Mouse (Mus musculus) naive thymus-derived CD4-positive, alpha-beta T cell, adult 2 months (primary cell): ENCODE measurements around the gene Spint1.
A peak's percentile ranks its signal among the peaks of the same experiment; 100 is the strongest.

ENCODE experiments used
- DNase-seq: peaks from one replicate; pipeline ENCODE4 v3.0.0-alpha.2; 2011; ENCODE audit warnings: low read depth

Spint1 gene

GRCm38 (mm10) chr2:119237210-119237870, at the start of gene Spint1:
TSS of gene Spint1 (plus strand) at chr2:119237362.
- DNase-seq, result no peak

DNA sequence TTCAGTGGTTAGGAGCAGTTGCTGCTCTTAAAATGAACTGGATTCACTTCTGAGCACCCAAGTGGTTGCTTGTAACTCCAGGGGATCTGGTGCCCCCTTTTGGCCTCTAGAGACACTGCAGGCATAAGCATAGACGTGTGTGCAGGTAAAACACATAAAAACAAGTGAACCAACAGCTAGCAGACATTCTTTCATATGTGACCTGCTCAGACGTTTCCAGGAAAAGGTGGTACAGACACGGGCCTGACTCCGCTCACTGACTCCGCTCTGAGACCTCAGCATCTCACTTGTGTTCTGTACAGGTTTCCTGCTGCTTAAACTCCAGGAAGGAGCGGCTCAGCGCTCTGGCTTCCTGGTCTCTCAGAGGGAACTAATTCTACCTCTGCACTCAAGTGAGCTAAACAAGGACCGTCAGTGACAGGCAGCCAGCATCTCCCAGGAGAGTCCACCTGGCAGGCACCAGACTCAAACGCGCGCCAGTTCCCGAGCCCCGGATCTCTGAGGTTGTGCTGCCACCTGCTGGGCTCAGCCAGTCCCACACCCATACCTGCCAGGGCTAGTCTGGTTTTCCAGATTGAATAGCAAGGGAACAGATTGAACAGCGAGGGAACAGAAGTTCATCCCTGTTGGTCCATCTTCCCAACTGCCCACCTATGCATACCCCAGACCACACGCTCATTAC, 48.0 kb upstream of the Spint1 start:
- peak; percentile 88 for DNase-seq

DNA sequence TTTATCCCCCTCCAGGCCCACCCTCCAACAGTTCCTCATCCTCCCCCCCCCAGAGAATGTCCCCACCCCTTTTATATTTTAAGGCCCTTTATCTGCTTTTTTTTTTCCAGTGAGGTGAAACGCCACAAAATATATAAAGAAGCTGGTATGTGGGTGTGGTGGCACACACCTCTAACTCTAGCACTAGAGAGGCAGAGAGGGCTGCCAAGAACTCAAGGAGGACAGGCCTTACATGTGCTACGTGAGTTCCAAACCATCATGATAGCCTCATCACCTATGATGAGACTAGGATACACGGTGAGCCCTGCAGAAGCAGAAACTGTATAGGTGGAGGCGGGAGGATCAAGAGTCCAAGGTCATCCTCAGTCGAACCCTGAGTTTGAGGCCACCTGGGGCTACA, 46.2 kb upstream of the Spint1 start:
- DNase-seq, result no peak

- no peak for DNase-seq
Observed at GRCm38 (mm10) chr2:119194140-119194539, 43.0 kb upstream of the Spint1 start.

DNA sequence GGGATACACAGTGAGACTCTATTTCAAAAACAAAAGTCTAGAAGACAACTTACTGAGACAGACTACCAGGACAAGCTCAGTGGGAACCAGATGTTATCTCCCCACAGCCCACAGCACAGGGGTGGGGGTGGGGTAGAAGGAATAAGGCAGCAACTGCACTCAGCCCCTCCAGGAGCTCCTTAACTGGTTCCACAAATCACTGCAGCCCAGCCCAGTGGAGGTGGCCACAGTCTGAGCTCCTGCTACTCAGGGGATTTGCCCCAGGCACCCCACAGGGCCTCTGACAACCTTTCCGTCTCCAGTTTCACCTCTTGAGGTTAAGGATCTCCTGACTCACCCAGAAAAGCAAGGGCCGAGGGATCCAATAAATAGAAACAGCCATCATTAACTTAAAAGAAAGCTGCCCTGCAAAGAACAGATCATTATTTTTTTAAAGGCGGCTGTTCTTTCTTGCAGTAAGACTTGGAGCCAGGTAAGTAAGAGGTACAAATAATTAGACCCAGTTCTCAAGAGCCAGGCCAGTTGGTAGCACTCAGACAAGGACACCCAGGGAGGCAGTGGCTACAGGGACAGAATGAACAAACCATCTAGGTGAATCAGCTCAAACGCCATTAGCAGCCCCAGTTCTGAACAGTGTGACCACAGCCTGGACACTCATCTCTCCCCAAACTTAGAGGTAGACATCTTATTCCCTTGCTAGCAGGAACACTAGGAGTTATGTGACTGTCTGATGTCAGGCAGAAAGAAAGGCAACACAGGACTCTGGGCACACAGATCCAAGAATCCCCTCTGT, 40.6 kb upstream of the Spint1 start:
- DNase-seq, result no peak

DNA sequence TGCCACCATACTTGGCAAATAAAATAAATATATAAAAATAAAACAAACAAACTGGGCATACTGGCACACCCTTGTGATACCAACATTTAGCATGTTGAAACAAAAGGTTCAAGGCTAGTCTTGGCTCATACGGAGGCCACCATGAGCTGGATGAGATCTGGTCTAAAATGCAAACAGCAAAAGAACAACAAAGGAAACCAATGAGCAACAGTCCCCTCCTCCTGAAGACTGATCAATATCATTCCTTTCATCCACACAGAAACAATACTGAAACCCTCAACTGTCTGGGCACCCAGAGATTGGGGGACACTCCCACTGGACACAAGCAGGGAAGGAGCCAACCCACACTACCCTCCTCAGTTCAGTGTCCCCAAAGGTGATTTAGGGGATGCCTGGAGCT, 39.7 kb upstream of the Spint1 start:
- no peak for DNase-seq

- no peak for DNase-seq
Observed at GRCm38 (mm10) chr2:119198049-119198448, 39.1 kb upstream of the Spint1 start.

- no peak for DNase-seq
Observed at GRCm38 (mm10) chr2:119198934-119199333, 38.2 kb upstream of the Spint1 start.

DNA sequence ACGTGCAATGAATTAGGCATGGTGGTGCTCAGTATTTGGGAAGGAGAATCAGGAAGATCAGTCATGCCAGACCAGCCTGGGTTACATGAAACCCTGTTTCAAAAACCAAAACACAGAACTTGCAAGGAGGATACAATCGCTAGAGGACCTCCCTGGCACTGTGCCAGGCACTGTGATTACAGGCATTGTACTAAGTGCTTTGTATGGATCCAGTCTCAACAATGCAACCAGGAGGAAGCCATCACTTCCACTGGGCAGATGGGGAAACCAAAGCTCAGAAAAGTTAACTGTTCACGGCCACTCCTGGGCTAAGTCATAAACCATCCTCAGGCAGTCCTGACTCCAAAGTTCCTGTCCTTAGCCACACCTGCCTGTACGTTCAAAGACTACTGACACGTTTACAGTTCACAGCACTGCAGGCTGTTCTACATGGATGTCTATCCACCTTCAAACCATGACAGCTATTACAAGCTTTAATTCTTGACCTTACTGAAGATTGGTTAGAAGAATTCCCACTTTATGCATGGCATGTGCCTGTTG, 34.2 kb upstream of the Spint1 start:
- DNase-seq, result no peak

- DNase-seq, result no peak
Observed at GRCm38 (mm10) chr2:119203871-119204460, 33.2 kb upstream of the Spint1 start.

- DNase-seq, result no peak
Observed at GRCm38 (mm10) chr2:119207961-119208343, 29.2 kb upstream of the Spint1 start.

DNA sequence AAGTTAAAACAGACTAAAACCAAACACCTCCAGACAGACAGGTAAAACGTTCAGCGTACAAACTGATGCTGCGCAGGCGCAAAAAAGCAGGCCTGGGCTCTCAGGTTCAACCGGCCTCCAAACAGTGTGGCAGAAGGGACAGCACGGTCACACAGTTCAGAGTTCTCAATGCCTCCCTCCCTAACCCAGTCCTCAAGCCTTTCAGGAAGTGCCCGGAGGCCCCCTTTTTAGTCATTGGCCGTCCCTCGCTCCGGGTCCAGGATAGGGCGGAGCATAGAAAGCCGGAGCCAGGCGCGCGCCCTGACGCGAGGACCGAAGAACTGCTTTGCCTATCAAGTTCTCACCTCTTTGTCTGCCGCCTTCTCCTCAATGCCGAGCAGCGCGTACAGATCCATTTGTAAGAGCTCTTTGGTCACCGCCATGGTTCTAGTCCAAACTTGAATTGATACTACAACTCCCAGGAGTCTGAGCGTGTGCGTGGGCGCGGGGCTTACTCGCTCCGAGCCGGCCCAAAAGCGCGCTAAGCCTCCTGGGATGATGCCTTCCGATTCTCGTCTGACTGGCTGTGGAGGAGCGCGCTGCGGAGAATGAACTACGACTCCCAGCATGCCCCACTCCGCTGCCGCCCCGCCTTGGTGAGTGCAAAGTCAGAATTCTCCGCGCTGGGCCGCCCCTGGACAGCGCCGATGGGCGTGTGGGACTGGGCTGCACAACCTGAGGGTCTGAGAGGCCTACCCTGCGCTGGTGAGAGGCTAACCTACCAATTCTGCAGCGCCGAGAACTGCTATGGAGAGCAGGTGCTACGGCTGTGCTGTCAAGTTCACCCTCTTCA, 28.6 kb upstream of the Spint1 start, which contains the start of the genes Zfyve19 and Dnajc17:
Gene Zfyve19 (plus strand): TSS at position 274 of the 832 bp plus-strand sequence.
Gene Dnajc17 (minus strand): TSS at position 452 of the 832 bp plus-strand sequence.
- peak; percentile 95 for DNase-seq

GRCm38 (mm10) chr2:119209176-119209507, 28.0 kb upstream of the Spint1 start:
- DNase-seq, result no peak

DNA sequence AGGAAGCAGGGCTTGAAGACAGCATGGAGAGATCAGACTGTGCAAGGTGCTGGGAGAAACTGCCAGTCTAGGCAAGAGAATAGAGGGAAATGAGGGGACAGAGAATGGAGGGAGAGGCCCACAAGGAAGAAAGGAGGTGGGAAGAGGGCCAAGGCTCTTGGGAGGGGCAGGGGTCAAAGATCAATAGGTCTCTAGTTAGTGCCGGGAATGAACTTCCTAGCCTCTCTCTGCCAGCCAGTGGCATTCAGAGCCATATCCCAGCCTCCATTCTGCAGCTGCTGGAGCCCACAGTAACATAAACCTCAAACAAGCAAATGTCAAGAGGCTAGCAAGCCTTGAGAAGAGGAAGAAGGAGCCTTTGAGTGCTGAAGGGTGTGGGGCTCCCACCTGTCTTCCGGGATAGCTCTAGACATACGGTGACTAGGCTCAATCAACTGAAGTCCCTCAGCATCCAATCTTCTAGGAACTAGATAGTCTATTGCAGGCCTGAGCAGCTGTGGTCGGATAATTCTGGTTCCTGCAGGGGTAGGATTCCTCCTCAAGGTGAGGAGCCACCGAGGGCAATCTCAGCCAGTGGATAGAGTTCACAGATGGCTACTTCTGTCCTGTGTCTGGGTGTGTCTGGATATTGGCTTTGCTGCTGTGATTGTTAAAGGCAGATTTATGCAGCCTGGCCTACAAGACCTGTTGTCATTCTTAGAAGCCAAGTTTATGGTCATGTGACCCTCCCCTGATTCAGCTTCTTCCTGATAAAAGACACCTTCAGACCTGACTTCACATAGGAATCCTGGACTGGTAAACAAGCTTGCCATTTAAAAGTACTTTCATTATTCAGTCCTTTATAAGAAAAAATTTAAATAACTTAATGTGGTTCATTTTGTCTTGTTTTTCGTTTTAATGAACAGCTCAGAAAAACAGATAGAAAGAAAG, 7.1 kb upstream of the Spint1 start, which contains the start of gene Ppp1r14d:
Gene Ppp1r14d (minus strand): TSS at position 132 of the 930 bp plus-strand sequence.
- DNase-seq, result no peak

- no peak for DNase-seq
Observed at GRCm38 (mm10) chr2:119236682-119237209, 416 bp upstream of the Spint1 start.

DNA sequence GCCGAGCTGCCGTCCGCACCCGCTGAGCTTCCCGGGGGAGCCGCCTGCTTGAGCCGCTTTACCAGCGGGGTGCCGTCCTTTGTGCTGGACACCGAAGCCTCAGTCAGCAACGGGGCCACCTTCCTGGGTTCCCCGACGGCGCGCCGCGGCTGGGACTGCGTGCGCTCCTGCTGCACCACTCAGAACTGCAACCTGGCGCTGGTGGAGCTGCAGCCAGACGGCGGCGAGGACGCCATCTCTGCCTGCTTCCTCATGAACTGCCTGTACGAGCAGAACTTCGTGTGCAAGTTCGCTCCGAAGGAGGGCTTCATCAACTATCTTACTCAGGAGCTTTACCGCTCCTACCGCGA, 684 bp downstream of the Spint1 start:
- DNase-seq, result no peak

GRCm38 (mm10) chr2:119238671-119239070, 1.5 kb downstream of the Spint1 start:
- DNase-seq, result no peak

DNA sequence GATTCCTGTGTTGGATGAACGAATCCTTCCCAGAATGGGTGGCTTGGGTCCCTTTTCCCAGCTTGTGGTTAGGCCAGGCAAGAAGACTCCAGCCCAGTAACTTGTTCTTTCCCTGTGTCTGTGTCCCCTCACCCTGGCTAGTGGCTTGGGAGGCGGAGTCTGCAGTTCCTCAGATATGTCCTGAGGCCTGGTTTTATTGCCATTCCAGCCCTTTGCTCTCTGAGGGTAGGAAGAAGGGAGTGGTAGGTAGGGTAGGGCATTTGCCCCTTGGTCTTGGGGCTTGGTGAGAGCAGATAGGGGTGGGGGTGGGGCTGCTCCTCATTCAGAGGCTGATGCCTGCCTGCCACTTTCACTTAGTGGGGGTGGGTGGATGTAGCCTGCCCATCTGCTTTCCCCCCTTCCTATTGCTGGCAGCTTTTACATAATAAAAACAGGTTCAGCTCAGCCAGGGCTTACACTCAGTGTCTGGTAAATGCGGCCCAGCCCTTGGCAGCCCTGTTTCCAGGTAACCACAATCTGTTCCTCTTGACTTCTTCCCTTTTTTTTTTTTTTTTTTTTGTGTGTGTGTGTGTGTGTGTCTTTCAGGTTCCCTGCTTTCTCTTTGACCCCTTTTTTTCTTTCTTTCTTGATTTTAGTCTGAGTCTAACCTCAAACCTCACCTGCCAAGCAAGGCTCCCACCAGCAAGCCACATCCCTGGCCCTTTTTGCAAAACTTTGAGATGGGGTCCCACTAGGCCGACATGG, 3.1 kb downstream of the Spint1 start:
- DNase-seq, result no peak

- DNase-seq, result no peak
Observed at GRCm38 (mm10) chr2:119240819-119241186, 3.6 kb downstream of the Spint1 start.
